Mouse (Mus musculus) bone marrow, adult 2 months (tissue): ENCODE results near the gene Ilf2.

Experiments used
- CTCF ChIP-seq: fragments of 200-500 bp; IDR thresholded peaks from 2 replicates; pipeline ENCODE4 v1.5.1; 2011; ENCODE audit warnings: low read length, control low read depth; ENCODE audit not compliant: control insufficient read depth, insufficient read depth
- POLR2A ChIP-seq: fragments of 200-500 bp; IDR thresholded peaks from 2 replicates; pipeline ENCODE4 v1.6.1; 2011; ENCODE audit warnings: low read depth, mild to moderate bottlenecking, control low read depth, low read length, borderline replicate concordance; ENCODE audit not compliant: control insufficient read depth

- no peak for TF ChIP-seq CTCF
- TF ChIP-seq POLR2A, result no peak
These were observed 62.0 kb downstream of the Ilf2 start for GRCm38 (mm10) chr3:90537905-90538296.
